Mouse (Mus musculus) cortical plate, adult 2 months (tissue): ENCODE measurements around the gene Etv6.

Experiments used
- CTCF ChIP-seq: fragments of 200-500 bp; IDR thresholded peaks from 2 replicates; pipeline ENCODE4 v1.5.1; 2011; ENCODE audit warnings: mild to moderate bottlenecking, control low read depth, low read length; ENCODE audit not compliant: insufficient read depth; ENCODE audit errors: extremely low read depth
- POLR2A ChIP-seq: fragments of 200-500 bp; IDR thresholded peaks from 2 replicates; pipeline ENCODE4 v1.6.1; 2011; ENCODE audit warnings: mild to moderate bottlenecking, low read length, control low read depth; ENCODE audit not compliant: insufficient read depth; ENCODE audit errors: extremely low read depth

DNA sequence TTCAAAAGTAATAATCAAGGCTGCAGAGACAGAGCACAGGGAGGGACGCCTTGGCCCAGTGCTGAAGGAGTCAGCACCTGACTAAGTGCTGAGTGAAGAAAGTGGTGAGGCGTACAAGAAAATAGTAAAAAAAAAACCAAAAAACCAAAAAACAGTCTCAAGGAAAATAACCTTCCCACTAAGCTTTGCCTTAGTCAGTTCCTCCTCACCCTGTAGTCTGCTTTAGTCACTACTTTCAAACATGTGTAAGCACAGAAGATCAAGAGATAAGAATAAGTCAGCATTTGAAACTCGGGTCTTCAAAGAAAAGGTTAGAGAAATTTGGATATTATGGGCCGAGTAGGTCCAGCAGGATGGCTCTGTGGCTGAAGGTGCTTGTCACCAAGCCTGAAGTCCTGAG is 52.2 kb downstream of the Etv6 start:
- no peak for TF ChIP-seq POLR2A
- TF ChIP-seq CTCF: no peak
